Mouse (Mus musculus) ES-Bruce4 (cell line): ENCODE measurements around the gene Naa60. TPM values are rescaled to one million over a fixed set of nuclear protein-coding genes. Genes with fewer than 3 reads are reported as not detected.

Source experiments
- H3K27ac ChIP-seq: 2 replicates; pipeline ENCODE4 v1.5.1; 2012; ENCODE audit warnings: low read length, inconsistent platforms; ENCODE audit not compliant: insufficient read depth
- H3K27me3 ChIP-seq: 2 replicates; pipeline ENCODE4 v1.6.1; 2012; ENCODE audit warnings: mild to moderate bottlenecking, low read length, inconsistent platforms; ENCODE audit not compliant: control insufficient read depth, poor library complexity, insufficient read depth, severe bottlenecking
- H3K36me3 ChIP-seq: 2 replicates; pipeline ENCODE4 v1.6.1; 2012; ENCODE audit warnings: inconsistent platforms, mild to moderate bottlenecking, low read length, moderate library complexity; ENCODE audit not compliant: control insufficient read depth, poor library complexity, insufficient read depth, severe bottlenecking
- H3K4me1 ChIP-seq: one replicate; pipeline ENCODE4 v1.8.1; 2011; ENCODE audit warnings: low read length; ENCODE audit not compliant: control insufficient read depth, insufficient read depth
- H3K4me3 ChIP-seq: 2 replicates; pipeline ENCODE4 v1.5.1; 2011; ENCODE audit warnings: low read depth, mild to moderate bottlenecking, low read length
- H3K9ac ChIP-seq: 2 replicates; pipeline ENCODE4 v1.6.1; 2012; ENCODE audit warnings: low read depth, mild to moderate bottlenecking, inconsistent platforms; ENCODE audit not compliant: poor library complexity, severe bottlenecking
- H3K9me3 ChIP-seq: replicated peaks from 2 replicates; pipeline ENCODE4 v1.6.1; 2012; ENCODE audit warnings: mild to moderate bottlenecking, low read length, inconsistent platforms; ENCODE audit not compliant: control insufficient read depth, poor library complexity, insufficient read depth, severe bottlenecking
- CTCF ChIP-seq: IDR thresholded peaks from one replicate; pipeline ENCODE4 v1.8.1; 2011; ENCODE audit warnings: low read depth, low read length
- EP300 ChIP-seq: IDR thresholded peaks from 2 replicates; pipeline ENCODE4 v1.6.1; 2011; ENCODE audit warnings: low read depth, low read length; ENCODE audit not compliant: insufficient read depth
- POLR2A ChIP-seq: IDR thresholded peaks from one replicate; pipeline ENCODE4 v1.8.1; 2011; ENCODE audit warnings: low read length; ENCODE audit not compliant: insufficient read depth
- polyA plus RNA-seq: library from polyadenylated mRNA; stranded (reverse); fragments of >200 nt; gene quantifications from 2 replicates; pipeline ENCODE4 v1.2.4, GENCODE M21; 2011; ENCODE audit warnings: low read depth; ENCODE audit not compliant: missing spikeins, insufficient read depth, insufficient read length

Naa60 gene
- polyA plus RNA-seq, 1 experiment, result 37.2 TPM

GRCm38 (mm10) chr16:3884201-3885064, 12.3 kb downstream of the Naa60 start, which contains the start of the genes Zfp597 and Gm20695:
Zfp597 (minus strand) TSS chr16:3884561.
Gm20695 (plus strand) TSS chr16:3884648.
- H3K9ac ChIP-seq, result peak within 1 kb of the TSS; percentile 79
- no peak for TF ChIP-seq EP300
- TF ChIP-seq POLR2A, result no peak
- TF ChIP-seq CTCF, result no peak
- no peaks in the 10 kb centered on the region for H3K27me3 ChIP-seq
- H3K9me3 ChIP-seq, result no peaks in the 10 kb centered on the region
- H3K4me1 ChIP-seq, result no peaks in the 10 kb centered on the region
- no peak within 1 kb of the TSS for H3K27ac ChIP-seq
- no peaks in the 10 kb centered on the region for H3K36me3 ChIP-seq
- peak within 1 kb of the TSS; percentile 89 for H3K4me3 ChIP-seq

DNA sequence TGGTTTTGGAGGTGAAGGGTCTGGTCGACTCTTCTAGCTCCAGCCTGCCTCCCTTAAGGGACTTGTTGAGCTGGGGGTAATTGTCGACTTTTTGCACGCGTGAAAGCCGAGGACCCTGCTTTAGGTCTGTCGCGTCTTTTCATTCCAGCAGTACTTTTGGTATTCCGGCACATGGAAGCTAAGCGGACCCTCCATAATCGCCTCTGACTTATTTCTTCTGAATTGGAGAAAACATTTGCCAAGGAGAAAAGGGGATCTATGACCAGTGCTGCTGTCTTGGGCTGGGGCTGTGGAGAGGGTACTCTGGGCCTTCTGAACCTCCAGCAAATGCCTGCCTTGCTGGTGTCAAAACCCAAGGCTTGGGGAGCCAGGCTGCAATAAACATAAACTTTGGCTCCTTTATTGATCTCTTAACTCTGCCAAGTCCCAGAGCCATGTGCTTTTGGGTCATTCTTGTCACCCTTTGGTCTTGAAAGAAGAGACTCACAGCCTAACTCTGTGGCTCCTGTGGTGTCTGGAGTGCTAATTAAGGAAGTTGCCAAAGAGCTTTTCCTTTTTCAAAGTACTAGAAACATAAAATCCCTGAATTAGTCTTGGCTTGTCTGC, 13.0 kb downstream of the Naa60 start:
- Histone ChIP-seq H3K9me3 (no peaks in the 10 kb centered on the region), H3K27ac (no peak overlapping the region), H3K4me3 (peak overlapping the region; percentile 80), H3K27me3 (no peaks in the 10 kb centered on the region), H3K4me1 (peaks cover 2% of the 10 kb centered on the region), H3K9ac (peak overlapping the region; percentile 79), H3K36me3 (no peaks in the 10 kb centered on the region)
- TF ChIP-seq EP300 (no peak), POLR2A (no peak), CTCF (no peak)

- Histone ChIP-seq H3K9ac (no peak overlapping the region), H3K4me1 (peaks cover 2% of the 10 kb centered on the region), H3K27ac (no peak overlapping the region), H3K27me3 (no peaks in the 10 kb centered on the region), H3K36me3 (no peaks in the 10 kb centered on the region), H3K4me3 (no peak overlapping the region), H3K9me3 (no peaks in the 10 kb centered on the region)
- TF ChIP-seq CTCF (no peak), POLR2A (no peak), EP300 (no peak)
These were observed 19.6 kb downstream of the Naa60 start for GRCm38 (mm10) chr16:3891621-3892295.

DNA sequence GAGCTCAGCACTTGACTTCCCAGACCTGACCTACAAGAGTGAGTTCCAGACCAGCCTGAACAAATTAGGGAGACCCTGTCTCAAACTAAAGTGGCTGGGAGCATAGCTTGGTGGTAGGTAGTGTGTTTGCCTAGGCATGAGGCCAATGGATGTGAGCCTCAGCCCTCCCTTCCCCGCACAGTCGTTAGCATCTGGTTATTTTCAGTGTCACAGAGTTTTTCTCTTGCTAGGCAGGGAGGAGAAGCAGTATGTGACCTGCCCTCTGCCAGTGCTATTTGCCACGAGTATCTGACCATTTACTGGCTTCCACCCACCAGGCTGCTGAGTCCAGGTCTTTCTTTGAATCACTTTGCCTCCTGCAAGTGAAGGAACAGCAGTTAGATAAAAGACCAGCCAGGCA, 21.6 kb downstream of the Naa60 start:
- Histone ChIP-seq H3K27ac (no peak overlapping the region), H3K9ac (no peak overlapping the region), H3K36me3 (peaks cover 5% of the 10 kb centered on the region; the same call in 1 of the 2 replicates), H3K9me3 (no peaks in the 10 kb centered on the region), H3K27me3 (no peaks in the 10 kb centered on the region), H3K4me3 (no peak overlapping the region), H3K4me1 (peaks cover 2% of the 10 kb centered on the region)
- TF ChIP-seq CTCF (no peak), EP300 (no peak), POLR2A (no peak)

DNA sequence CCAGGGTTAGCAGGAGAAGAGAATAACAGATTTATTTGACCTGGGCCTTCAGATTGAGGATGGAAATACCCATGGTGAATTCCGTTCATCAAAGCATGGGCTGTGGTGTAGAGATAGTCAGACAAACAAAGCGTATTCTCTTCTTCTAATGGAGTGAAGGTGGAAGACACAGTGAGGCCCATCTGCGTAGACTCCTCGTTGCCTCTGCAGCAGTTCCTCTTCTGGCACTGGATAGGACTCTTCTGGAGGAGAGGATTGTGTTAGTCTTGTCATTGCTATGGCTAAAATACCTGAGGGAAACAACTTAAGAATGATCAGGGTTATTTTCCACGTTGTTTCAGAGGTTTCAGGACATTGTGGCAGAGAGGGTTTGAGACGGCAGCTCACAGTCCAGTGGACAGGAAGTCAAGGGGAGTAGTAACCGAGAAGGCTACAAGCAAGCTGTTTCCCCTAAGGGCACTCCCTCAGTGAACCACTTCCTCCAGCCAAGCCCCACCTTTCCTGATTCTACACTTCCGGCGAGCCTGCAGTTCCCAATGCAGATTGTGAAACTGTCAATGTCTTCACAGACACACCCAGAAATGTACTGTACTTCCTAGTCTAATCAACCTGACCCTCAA, 23.1 kb downstream of the Naa60 start:
- H3K4me3 ChIP-seq, result 0 out of 2 replicates have a peak overlapping the region, but pooled peaks have one; percentile 3
- no peaks in the 10 kb centered on the region for H3K4me1 ChIP-seq
- H3K9me3 ChIP-seq, result no peaks in the 10 kb centered on the region
- no peak for TF ChIP-seq POLR2A
- TF ChIP-seq EP300, result no peak
- TF ChIP-seq CTCF, result no peak
- H3K27ac ChIP-seq, result peak overlapping the region; percentile 46; the same call in 1 of the 2 replicates
- no peaks in the 10 kb centered on the region for H3K27me3 ChIP-seq
- H3K36me3 ChIP-seq, result peaks cover 13% of the 10 kb centered on the region
- 0 out of 2 replicates have a peak overlapping the region, but pooled peaks have one; percentile 29 for H3K9ac ChIP-seq
